Mouse (Mus musculus) adrenal gland, adult 18-20 months (tissue): ENCODE measurements at regions not wholly inside any gene's neighbourhood (a gene's known extent, or its start where the extent isn't known, plus 50 kb on each side); places are given as distances from the start of the nearest gene placed in this dataset.

Experiments used
- DNase-seq, 2 experiments: peaks; one replicate each; pipeline ENCODE4 v3.0.0; 2021 to 2022; ENCODE audit warnings: low spot score in 2 of 2

DNA sequence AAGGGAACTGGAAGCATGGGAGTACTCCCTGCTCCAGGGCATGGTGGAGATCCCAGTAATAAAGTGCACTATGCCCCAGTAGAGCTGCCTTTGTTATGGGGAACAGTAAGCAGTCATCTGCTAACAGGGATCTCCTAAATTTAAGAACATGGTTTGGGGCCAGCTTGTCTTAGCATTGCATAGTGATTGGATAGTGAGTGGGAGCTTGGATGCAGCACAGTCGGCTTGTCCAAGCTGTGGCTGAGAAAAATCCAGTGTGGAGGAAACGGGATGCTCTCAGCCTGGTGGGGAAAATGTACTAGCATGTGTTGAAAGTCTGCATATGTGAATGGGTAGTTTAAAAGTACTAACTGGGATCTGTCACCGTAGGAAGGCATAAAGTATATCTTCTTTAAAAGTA is 326.6 kb upstream of the Apob start:
- DNase-seq: no peak

DNA sequence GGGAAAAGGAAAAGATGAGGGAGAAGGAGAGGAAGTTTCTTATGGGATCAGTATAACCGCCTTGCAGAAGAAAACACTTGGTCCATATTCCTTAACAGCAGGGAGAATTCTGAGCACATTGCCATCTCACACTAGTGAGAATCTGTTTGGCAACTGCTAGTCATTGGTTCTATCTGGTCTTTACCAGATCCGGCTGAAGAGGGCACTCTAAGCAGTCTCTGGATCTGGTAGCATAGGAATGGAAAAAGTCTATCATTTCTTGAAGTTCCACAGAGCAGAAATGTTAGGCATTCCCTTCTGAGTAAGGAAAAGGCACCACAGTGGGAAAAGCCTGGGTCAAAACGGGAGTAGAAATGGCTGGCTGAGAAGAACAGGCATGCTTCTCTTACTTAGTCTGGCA is 315.4 kb upstream of the Apob start:
- no peak for DNase-seq

GRCm38 (mm10) chr12:7670114-7670513 is 307.3 kb upstream of the Apob start:
- DNase-seq: no peak

- DNase-seq: no peak
Measured at GRCm38 (mm10) chr12:7670561-7670960, 306.9 kb upstream of the Apob start.

GRCm38 (mm10) chr12:7691996-7692395 is 285.5 kb upstream of the Apob start:
- no peak for DNase-seq

DNA sequence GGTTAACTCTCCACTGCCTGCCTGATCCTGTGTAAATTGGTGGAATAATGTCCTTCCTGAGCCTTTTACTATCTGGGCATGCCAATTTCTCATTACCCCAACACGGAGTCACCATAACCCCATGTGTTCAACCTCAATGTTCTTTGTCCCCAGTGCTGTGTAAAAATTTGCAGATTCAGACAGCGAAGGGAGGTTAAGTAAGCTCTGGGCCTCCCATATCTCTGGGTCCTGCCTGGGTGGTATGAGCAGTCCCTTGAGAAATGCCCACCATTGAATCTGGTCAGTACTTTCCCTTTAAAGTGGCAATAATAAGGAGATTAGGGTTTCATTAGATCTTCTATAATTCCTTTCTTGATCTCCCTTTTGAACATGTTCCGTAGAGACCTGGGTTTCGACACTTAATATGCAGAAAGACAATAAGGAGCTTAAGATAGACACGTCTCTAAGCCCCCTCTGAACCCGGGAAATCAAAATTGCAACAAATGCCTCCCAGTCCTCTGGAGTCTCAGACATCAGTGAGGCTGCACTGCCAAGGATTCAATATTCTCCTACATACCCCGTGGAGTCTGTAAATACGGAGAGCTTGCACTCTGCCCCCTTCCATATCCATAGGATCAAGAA is 279.0 kb upstream of the Apob start:
- no peak for DNase-seq

DNA sequence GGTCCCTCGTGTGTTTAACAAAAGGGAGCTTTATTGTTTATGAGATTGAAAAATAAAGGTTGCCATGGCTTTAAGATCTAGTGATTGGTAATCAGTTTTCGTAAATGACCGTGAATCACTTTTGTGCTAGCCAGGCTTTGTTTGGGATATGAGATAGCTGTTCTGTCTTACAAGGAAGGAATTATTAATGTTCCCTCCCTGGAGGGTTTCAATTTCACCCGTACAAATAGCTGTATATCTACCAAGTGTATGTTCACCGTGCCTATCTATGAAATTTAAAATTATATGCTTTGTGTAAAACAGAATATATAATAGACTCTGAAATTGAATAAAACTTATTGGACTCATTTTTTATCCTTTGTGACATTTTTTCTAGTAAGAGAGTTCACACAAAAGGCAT is 268.3 kb upstream of the Apob start:
- DNase-seq: no peak

DNA sequence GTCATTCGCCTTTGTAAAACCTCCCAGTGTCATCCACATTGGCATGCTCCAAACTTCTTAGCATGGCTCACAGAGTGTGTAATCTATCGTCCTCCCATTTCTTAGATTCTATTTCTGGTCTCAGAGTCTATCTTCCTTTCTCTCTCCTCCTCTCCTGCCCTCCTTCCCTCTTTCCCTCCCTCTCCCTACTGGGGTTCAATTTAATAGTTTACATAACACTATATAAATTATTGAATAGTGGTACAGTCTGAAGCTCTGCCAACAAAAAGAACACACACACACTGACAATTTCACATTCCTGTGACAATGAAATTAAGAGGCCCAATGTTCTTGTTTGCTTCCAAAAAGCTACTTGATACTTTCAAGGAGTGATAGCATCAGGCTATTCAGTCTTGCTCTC is 267.6 kb upstream of the Apob start:
- DNase-seq: no peak

GRCm38 (mm10) chr12:7715091-7715490 is 262.4 kb upstream of the Apob start:
- DNase-seq: no peak

DNA sequence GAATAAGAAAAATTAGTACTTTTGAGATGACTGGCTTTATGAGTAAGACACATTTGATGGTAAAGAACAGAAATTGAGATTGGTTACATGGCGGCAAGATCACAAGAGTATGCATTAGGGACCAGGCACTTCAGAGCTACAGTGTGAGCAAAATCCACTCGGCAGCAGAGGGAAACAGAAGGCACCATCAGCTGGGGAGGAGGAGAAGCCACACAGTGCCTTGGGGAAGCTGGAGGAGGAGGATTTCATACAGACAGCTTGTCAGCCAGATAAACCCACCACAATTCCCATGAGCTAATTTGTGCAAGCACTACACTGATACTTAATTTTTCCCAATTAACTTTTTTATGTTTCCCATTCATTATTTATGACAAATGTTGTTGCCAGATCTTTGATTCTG is 258.9 kb upstream of the Apob start:
- no peak for DNase-seq

DNA sequence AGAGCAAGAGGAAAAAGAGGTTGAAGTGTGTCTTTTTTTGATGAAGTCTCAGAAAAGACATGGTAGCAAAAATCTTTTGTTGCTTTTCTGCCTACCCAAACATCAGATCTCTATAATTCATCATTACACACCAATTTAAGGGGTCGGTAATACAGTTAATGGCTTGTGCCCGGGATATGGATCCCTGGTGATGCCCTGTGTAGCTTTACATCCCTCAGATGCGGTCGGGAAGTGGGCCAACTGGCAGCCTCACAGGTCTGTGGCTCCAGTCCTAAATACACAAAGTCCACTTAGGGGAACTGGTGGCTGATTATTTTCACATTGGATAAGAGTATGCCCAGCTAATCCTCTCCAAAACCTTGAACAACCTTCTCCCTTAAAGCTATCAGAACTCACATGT is 258.4 kb upstream of the Apob start:
- no peak for DNase-seq

- DNase-seq: no peak
Measured at GRCm38 (mm10) chr12:7724992-7725391, 252.5 kb upstream of the Apob start.

DNA sequence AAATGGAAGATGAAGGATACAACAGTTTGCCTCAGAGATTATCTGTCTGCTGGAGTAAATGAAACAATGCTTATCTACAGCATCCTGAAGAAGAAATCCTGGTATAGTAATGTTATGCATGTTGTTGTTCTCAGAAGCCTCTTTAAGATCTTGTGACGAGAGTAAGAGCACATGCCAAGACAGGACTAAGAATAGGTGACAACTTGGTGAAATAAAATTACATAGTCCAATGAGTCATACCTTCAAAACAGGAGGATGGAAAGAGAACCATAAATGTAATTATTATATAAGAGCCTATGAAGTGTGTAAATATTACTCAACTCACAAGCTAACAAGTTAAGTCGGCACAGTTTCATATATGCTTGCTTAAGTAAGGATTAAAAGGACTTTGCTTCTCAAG is 239.4 kb upstream of the Apob start:
- DNase-seq: no peak

GRCm38 (mm10) chr12:7738629-7739351 is 238.7 kb upstream of the Apob start:
- no peak for DNase-seq

DNA sequence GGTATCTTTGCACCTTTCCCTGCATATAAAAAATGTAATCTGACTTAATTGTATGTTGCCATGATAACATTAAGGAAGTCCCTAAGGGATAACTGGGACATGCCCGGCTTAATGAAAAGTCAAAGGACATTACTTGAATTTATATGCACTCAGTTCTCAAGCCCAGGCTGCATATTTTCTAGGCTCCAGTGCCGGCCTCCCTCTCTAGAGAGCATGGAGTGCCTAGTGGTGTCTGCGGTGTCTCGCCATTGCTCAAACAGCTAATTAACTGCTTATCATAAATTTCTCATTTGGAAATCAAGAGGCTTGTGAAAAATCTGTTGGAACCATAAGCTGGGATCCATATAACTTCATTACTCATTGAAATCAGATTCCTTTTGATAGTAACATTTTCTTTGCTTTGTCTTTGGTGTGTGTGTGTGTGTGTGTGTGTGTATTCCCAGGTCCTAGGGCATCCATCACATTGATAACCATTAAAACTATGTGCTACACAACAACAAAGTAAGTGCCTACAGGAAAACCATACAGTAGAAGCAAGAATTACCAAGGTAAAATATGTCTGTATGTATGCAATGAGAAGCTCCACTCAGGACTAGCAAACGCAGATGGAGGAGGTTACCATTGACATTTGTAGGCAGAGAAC is 238.0 kb upstream of the Apob start:
- DNase-seq: no peak

GRCm38 (mm10) chr12:7746708-7747107 is 230.7 kb upstream of the Apob start:
- DNase-seq: no peak

GRCm38 (mm10) chr12:7749319-7750238 is 227.9 kb upstream of the Apob start:
- DNase-seq: no peak

GRCm38 (mm10) chr12:7754861-7755260 is 222.6 kb upstream of the Apob start:
- no peak for DNase-seq

DNA sequence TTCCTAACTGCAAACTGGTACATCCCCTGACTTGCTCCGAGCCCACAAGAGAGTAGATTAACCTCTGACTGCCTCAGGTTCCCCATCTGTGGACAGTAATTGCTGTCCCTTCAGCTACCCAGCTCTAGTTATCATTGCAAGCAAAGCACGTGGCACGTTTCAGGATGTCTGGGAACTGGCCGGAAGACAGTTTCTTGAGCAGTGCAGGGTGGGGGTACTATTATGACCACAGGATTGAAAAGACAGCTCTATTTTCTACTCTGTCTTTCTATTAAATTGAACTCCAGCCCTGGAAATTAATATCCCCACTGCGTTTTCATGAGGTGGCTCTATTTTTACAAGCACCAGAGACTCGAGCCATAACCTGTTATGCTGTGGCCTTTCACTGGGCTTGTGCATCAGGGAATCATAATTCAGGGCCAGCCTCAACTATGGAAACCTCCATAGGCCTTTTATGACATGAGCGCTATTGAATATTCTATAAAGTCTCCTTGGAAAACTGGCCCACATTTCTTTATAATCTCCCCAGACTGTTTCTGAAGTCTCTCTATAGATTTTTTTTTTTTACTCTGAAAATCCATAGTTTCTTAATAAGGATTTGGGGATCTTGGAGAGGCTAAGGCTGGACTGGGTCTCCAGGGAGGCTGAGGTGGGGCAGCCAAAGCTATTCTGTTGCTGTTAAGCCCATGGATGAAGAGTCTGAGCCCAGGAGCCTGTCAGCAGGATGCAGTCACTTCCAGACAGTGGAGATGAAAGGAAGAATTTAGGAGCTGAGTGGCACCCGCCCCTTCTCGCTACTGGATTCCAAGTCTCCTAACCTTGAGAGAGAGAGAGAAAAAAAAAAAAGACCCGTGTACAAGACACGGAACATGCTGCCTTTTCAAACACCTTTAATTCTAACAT is 212.4 kb upstream of the Apob start:
- no peak for DNase-seq

- no peak for DNase-seq
Measured at GRCm38 (mm10) chr12:7774127-7774526, 203.3 kb upstream of the Apob start.

- no peak for DNase-seq
Measured at GRCm38 (mm10) chr12:7776335-7776734, 201.1 kb upstream of the Apob start.
